Mouse (Mus musculus) heart, postnatal 10 days (tissue): ENCODE measurements around the gene Scarf1. TPM values are rescaled to one million over a fixed set of nuclear protein-coding genes. Genes with fewer than 3 reads are reported as not detected.

Experiments
- DNase-seq, 2 experiments: peaks; one replicate each; pipeline ENCODE4 v3.0.0; 2021
- intact Hi-C: fragments of 180-260 bp; cut with DNase I; formaldehyde crosslinking; loops from one replicate; pipeline ENCODE4 v1.15.1; 2025
- total RNA-seq, 2 experiments: library from RNA; stranded (reverse); gene quantifications; 2 replicates each; pipeline ENCODE4 v1.2.3; 2021

The Scarf1 gene
- 10 to 100 TPM; 15.9 to 17.8 TPM for total RNA-seq

DNA sequence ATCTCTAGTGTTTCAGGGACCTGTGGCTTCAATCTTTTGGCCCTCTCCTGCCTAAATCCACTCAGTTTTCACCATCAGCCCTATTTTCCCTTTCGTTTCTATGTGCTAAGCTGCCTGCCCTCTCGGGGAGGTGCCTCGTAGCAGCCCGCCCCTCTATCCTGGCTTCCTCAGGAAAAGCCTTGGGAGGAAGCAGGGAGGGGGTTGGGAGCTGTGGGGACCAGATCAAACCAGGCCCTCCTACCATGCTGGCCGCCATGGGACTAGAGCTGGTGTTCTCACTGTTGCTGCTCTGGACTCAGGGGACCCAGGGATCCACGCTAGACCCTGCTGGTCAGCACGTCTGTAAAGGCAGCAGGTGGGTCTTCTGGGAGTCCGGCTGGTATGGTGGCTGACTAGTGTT, at the start of gene Scarf1:
Gene Scarf1, plus strand, starts transcription at position 205 of the 400 bp plus-strand sequence.
- peak; percentile 67 to 77 for DNase-seq
- intact Hi-C loops = loop anchor here (5.0 kb wide), 1 partner anchor 111 kb away; no protein-coding TSS in a partner anchor

DNA sequence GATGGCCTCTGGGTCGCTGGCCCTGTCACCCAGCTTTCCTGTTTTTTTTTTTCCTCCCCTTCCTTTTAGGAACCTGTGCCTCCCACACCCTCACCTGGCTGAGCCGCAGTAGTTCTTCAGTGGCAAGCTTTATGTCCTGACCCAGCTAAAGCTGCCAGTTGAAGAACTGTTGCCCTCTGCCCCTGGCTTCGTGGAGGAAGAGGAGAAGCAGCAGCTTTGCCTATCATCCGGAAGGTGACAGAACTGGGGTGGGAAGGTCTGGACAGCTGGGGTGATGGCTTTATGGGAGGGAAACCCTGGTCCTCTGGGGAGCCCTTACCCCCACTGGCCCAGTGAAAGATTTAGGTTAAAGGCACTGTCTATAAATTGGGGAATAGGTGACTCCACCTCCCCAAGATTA, 49.7 kb upstream of the Scarf1 start:
- no peak for DNase-seq
- intact Hi-C loops = loop anchor here (10.0 kb wide), 1 partner anchor 289 kb away; the partner anchor contains the start of gene Ovca2

DNA sequence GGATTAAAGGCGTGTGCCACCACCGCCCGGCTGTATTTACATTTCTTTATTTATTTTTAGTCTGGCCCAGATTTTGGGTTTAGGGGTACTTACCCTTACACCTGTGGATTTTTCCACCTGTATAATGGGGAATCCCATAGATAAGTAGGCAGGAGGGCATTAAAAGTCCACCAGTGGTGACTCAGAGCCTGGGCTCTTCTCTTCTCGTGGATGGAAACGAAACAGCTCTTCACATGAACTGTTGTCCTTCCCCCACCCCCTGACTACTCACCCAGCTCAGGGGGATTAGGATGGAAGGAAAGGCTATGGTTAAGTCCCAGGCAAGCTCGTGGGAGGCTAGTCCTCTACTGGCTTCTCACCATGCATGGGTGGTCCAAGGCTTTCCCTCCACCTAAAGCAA, 48.9 kb upstream of the Scarf1 start:
- DNase-seq = no peak
- intact Hi-C loops = loop anchor here (10.0 kb wide), 1 partner anchor 290 kb away; the partner anchor contains the start of gene Ovca2

DNA sequence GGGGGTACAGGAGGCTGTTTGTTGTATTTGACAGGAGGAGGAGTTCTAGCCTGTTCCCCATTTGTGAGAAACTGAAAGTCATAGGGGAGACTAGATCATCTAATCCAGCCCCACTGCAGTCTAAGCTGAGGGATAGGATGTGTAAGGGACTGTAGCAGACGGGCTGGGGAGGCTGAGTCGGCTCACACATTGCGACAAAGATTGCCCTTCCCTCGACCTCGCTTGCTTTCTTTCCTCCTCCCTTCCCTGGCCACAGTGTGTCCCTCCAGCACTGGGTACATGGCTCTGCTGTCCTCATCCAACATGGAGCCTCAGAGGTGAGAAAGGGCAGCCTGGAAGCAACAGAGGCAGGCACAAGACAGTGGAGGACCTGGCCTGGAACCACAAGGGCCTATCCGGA, 48.3 kb upstream of the Scarf1 start:
- intact Hi-C loops = loop anchor here (10.0 kb wide), 1 partner anchor 290 kb away; the partner anchor contains the start of gene Ovca2
- no peak for DNase-seq

DNA sequence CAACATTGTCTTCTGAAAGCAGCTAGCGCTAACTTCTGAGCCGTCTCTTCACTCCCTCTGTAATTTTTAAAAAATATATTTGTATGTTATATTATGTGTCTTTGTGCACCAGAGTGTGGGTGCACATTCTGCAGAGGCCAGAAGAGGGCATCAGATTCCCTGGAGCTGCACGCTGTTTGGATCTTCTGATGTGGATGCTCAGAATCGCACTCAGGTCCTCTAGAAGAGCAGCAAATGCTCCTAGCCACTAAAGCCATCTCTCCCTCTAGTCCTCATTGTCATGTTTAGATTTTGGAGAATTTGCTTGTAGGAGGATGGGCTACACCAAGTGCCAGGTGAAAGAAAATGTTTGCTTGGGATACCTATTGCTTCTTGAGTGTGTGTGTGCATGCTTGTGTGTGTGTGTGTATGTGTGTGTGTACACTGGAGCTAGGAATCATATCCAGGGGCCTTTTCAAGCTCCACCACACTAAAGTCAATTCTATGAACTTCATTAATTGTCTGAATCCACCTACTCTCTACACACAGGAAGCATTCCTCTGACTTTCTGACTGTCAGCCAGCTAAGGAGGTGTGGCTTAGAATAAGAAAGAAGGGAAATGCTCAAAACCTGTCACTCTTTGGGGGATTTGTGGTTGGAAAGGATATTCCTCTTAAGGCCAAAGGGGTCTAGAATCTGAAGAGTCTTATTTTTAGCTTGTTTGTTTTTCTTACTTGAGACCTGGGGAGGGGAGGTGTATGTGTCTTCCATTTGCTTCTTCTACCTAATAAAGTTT, 46.4 kb upstream of the Scarf1 start:
- DNase-seq = peak in 1 of 2 experiments; percentile 48
- intact Hi-C loops = loop anchor here (10.0 kb wide), 1 partner anchor 292 kb away; the partner anchor contains the start of gene Ovca2

DNA sequence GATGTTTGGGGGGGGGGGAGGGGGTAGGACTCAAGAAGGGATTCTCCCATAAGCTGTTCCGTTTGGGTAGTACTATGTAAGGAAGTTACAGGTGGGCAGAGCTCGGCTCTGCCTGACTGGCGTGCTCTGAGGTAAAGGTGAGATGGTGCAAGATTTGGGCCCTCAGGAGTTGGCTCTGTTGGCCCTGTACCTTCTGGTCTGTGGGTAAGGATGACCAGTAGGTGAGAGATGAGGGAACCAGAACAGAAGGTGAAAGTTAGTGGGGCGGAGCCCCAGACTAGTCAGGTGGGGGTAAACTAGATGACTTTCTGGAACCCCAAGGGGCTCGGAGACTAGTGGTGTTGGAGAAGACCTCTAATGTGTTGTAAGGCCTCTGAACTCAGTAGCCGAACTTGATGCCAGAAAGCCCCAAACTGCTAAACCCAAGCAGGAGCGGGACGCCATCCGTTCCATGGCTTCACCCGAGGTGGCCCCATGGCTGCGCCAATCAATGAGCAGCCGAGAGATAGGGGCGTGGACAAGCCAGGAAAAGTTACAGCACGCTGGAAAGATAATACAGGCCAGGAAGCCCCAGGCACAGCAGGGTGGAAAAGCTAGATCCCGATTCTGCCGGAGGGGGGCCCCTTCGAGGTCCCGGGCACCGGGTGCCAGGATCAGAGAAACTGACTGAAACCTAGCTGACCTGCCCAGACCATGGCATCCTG, 45.7 kb upstream of the Scarf1 start:
- intact Hi-C loops = loop anchor here (1.0 to 10.0 kb wide), 3 partner anchors 19 to 293 kb away; partner anchors contain the start of genes Ovca2 and Prpf8
- DNase-seq = peak; percentile 84 to 90

DNA sequence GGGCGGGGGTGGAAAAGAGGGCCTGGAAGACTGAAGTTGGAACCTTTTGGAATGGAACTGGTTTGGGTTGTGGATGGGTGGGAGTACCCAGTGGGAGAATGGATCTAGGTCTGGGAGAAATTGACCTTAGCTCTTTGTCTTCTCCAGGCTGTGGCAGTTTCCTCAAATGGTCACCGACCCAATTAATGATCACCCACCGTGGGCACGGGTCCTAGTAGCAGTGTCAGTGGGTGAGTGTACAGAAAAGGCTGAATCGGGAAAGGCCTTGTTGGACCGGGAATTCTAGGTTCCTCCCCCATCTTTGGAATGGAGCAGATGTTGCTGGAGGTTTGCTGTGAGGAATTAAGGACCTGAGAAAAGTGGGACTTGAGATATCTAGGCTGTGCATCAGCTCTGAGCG, 44.9 kb upstream of the Scarf1 start:
- no peak for DNase-seq
- intact Hi-C loops = loop anchor here (1.0 to 10.0 kb wide), 3 partner anchors 18 to 294 kb away; partner anchors contain the start of genes Ovca2 and Prpf8

DNA sequence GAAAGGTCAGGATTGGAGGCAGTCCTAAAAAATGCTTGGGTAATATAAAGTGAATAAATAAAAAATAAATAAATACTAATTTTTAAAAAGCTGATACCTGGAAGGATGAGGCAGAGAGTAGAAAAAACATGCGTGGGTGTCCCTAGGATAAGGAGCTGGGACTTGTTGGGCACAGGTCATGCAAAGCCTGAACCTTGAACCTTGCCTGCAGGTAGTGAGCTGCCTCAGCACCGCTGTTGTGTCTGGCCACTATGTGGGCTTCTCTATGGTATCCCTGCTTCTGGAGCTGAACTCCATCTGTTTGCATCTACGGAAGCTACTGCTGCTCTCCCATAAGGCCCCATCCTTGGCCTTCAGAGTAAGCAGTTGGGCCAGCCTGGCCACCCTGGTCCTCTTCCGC, 44.1 kb upstream of the Scarf1 start:
- DNase-seq = no peak
- intact Hi-C loops = loop anchor here (2.0 to 10.0 kb wide), 2 partner anchors 40 to 294 kb away; partner anchors contain the start of gene Ovca2

DNA sequence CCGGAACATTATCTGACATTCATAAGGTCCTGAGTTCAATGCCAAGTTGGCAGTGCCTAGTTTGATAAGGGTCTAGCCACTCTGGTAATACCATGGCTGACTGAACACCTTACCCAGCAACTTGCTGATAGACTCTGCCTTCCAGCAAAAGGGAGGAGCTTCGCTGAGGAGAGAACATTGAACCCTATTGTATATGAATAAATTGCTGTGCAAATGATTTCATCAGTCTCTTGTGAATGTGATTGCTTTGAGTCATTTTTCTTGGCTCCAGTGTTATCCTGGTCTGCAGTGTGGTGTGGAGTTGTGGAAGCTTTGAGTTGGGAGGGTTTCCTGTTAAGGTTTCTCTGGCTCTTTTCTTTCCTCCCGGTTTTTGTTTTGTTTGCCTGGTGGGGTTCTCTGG, 42.7 kb upstream of the Scarf1 start:
- intact Hi-C loops = no loop called here
- no peak for DNase-seq

DNA sequence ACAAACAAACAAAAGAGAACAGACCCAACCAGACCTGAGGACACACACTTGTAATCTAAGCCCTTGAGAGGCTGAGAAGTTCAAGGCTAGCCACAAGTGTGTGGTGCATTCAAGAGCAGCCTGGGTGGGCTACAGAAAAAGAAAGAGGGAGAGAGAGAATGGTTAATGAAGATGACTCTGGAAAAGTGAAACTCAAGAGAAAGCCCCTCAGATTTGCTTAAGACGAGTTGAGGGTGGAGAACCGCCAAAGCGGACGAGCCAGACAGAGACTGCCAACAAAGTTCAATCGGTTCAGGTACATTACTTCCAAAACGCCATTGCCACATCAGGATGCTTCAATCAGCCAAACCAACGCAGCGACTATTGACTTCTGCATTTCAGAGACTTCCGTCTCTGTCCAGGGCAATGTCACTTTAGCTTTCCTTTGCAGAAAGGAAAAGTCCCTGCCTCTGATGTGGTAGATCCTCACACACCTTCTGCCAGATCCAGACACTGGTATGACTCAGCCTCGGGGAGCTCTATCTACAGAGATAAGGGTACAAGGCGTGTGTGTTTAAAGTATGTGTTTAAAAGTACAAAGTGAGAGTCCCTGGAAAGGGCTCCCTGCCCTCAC, 40.8 kb upstream of the Scarf1 start:
- intact Hi-C loops = no loop called here
- DNase-seq = no peak

DNA sequence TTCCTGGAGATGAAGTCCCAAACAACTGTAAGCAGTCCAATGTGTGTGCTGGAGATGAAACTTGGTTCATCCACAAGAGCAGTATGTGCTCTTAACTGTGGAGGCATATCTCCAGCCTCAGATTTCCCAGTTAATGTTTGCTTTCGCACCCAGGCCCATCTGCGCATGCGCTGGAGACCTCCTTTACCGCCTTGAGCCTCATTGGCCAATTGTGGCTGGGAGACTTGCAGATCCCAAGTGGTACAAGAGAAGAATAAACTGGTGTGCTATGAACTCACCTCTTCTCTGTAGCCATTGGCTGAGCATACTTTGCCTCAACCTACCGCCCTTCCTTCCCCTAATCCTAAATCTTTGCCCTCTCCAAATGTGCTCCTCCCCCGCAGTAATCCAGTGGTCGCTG, 40.0 kb upstream of the Scarf1 start:
- intact Hi-C loops = no loop called here
- DNase-seq = no peak

DNA sequence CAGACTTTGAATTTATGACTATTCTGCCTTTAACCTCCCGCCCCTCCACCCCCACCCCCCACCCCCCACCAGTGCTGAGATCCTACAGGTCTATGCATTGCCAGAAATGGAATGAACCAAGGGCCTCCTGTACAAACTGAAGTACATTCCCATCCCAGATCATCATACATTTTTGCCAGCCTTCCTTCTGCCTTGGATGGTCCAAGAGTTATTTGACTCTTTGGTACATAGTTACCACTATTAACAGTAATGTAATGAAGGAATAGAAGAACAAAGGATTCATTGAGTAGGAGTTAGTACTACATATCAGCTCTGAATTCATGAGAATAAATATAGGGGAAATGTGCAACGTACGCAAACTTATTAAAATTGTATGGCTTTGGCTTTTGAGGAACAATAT, 27.1 kb upstream of the Scarf1 start:
- no peak for DNase-seq
- intact Hi-C loops = loop anchor here (1.0 kb wide), 1 partner anchor 18 kb away; no protein-coding TSS in a partner anchor

DNA sequence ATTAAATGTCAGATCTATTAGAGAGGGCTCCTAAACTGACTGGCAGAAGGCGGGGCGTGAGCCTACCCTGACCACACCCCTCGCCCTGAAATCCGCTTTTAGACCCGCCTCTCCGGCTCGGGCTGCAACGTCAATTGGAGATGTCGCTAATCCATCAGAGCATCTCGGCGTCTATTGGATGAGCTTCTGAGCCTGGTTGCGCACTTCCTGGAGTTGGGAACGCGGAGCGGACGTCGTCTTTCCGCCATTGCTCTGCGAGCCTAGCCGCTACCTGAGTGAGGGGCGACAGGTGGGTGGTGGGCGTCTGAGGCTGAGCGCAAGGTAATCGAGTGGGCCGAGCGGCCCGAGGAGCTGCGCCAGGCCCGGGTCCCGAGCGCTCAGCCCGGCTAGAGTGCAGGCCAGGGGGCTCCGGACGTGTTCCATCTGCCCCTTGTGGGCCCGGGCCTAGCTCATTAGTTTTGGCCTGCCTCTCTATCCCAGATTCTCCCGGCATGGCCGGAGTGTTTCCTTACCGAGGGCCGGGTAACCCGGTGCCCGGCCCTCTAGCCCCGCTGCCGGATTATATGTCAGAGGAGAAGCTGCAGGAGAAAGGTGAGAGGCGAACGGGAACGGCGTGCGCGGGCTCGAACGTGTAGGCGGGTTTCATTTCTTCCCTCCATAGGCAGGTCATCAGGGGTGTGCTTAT, 26.6 kb upstream of the Scarf1 start, which contains the start of gene Prpf8:
Gene Prpf8, plus strand, starts transcription at position 216 of the 685 bp plus-strand sequence.
- peak; percentile 99 for DNase-seq
- intact Hi-C loops = loop anchor here (1.0 kb wide), 1 partner anchor 18 kb away; no protein-coding TSS in a partner anchor

DNA sequence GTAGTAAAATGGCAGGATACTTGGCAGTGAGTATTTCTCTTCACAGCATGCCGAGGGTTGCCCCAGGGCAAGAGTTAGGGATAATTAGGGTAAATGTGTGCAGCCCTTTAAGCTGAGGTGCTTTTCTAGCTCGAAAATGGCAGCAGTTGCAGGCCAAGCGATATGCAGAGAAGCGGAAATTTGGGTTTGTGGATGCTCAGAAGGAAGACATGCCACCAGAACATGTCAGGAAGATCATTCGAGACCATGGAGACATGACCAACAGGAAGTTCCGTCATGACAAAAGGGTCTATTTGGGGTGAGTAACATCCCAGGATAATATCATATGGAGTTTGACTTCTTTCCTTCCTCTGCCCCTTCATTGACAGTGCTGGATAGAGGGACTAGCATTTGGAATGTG, 25.8 kb upstream of the Scarf1 start:
- intact Hi-C loops = no loop called here
- DNase-seq = no peak

DNA sequence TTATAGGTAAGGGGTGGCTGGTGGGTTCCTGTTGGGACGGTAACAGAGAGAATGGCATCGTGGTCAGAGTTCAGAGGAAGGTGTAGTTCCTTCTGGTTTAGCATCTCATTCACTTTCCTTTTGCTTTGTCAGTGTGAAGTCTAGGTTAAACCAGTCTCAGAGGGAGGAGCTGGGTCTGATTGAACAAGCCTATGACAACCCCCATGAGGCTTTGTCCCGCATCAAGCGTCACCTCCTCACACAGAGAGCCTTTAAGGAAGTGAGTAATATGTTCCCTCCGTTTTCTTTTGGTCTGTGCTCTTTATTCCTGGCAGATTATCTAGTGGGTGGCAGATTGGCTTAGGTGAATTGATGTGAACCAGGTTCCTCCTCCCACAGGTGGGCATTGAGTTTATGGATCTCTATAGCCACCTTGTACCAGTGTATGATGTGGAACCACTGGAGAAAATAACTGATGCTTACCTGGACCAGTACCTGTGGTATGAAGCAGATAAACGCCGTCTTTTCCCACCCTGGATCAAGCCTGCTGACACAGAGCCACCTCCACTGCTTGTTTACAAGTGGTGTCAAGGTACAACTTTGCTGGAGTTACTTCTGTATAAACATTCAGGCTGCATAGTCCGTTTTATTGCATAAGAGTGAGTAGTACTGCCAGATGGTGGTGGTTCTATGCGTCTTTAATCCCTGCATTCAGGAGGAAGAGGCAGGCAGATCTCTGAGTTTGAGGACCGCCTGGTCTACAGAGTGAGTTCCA, 18.9 kb upstream of the Scarf1 start:
- intact Hi-C loops = no loop called here
- DNase-seq = no peak

DNA sequence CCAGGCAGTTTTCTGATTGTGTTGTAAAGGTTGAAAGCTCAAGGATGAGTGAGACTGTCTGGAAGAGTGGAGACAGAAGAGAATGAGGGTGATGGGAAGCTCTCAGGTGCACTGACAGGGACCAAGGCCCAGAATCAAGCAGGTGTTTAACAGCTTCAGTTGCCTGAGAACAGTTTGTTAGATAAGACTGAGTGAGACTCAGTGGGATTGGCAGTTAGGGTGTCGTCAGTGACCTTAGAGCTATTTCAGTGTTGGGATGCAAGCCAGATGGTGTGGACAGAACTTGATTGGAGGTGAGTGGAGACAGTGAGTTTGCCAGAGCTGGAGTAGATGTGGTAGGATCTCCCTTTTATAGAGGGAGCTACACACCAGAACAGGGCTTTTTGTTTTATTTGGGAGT, 15.2 kb upstream of the Scarf1 start:
- peak; percentile 69 to 72 for DNase-seq
- intact Hi-C loops = no loop called here

DNA sequence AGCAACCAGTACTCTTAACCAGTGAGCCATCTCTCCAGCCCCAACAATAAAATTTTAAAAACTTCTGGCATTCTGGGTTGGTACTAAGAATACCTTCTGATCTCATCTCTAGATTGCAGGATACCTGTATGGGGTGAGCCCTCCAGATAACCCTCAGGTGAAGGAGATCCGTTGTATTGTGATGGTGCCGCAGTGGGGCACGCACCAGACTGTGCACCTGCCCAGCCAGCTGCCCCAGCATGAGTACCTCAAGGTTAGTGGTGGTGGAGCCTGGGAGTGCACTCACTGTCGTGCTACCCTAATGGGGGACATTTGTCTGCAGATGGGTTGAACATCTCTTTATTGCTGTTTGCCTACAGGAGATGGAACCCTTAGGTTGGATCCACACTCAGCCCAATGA, 5.2 kb upstream of the Scarf1 start:
- intact Hi-C loops = loop anchor here (2.0 kb wide), 1 partner anchor 39 kb away; no protein-coding TSS in a partner anchor
- DNase-seq = no peak

DNA sequence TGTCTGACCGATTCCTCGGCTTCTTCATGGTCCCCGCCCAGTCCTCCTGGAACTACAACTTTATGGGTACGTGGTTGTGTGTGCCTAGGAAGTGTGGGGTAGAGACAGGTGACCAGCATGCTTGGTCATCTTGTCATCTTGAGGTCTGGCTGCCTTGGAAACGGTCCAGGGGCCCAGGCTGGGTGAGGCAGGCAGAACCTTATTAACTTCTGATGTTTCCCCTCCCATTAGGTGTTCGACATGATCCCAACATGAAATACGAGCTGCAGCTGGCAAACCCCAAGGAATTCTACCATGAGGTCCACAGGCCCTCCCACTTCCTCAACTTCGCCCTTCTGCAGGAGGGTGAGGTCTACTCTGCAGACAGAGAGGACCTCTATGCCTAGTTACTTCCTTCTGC, 4.4 kb upstream of the Scarf1 start:
- peak in 1 of 2 experiments; percentile 41 for DNase-seq
- intact Hi-C loops = loop anchor here (2.0 kb wide), 1 partner anchor 40 kb away; no protein-coding TSS in a partner anchor
